Comparison of ENCODE assay signal across 17 mouse cellular contexts in the genomic region with DNA sequence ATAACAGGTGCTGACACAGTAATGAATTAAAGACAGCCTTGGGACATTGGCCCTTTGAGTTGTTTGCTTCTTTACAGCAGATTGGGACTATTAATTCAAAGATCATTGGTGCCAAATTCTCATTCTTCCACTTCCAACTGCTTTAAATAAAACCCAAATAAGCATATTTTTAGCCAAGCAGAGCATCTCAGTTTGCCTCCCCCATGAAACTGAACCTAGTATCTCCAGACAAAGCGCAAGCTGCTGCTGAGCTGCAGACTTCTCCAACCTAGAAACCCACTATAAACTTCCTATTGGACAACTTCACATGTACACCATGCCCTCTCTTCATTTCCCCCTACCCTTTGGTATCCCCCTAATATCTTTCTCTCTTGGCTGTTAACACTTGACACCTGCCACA.
"Had no signal": no experiment of that assay in that cellular context is flagged by ENCODE, and none has a peak within 500 bp of the region (broad histone marks: within the 10 kb centered on the region; RNA-seq: fewer than 3 reads in every experiment).

No protein-coding gene starts in this region.

- DNase-seq: gastrocnemius, postnatal 14 days; gastrocnemius, postnatal 36 days; heart, adult 11 months; heart, adult 2 months; heart, postnatal 14 days; heart, postnatal 36 days; kidney, adult 11 months; kidney, adult 2 months; kidney, adult 9 months; kidney, postnatal 14 days; kidney, postnatal 36 days; layer of hippocampus, postnatal 36 days; liver; liver, embryonic 13.5 days; liver, postnatal 0 days had no signal

- ATAC-seq: hindbrain, postnatal 0 days; intestine, embryonic 16.5 days; liver, postnatal 0 days had no signal
